Mouse (Mus musculus) ES-E14 (cell line): ENCODE results near the gene Schip1.

Source experiments
- ZC3H11A ChIP-seq: IDR thresholded peaks from 2 replicates; pipeline ENCODE4 v1.6.1; 2012; ENCODE audit warnings: low read depth, mild to moderate bottlenecking, inconsistent platforms, low read length, borderline replicate concordance
- ZNF384 ChIP-seq: IDR thresholded peaks from 2 replicates; pipeline ENCODE4 v1.6.1; 2012; ENCODE audit warnings: low read depth, low read length, inconsistent platforms

DNA sequence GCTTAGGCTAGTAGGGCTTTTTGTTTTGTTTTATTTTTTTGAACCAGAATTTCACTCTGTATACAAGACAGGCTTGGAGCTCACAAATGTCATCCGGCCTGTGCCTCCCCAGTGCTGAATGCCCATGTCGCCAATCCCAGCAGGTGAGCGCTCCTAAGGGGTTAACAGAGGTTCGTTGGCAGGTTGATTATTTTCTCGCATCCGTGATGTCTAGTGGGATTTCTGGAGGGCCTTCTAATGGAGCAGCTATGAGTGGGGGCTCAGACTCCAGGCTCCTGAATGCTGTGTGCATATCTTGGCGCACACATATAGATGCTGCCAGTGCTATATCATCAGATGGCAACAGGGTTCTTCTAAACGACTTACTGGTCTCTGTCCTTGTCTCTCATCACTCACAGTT lies 510.0 kb downstream of the Schip1 start:
- no peak for TF ChIP-seq ZC3H11A
- TF ChIP-seq ZNF384, result no peak
